Mouse (Mus musculus): ENCODE measurements at regions not wholly inside any gene's neighbourhood (a gene's known extent, or its start where the extent isn't known, plus 50 kb on each side); places are given as distances from the start of the nearest gene placed in this dataset.

GRCm38 (mm10) chr7:133378338-133378737 lies 223.6 kb downstream of the Tex36 start:
- Histone ChIP-seq H3K9ac (replicated peaks; ENCODE audit: low read length) (no peak overlapping the region), H3K27ac (replicated peaks; ENCODE audit: low read depth, low read length) (no peak overlapping the region), H3K27me3 (ENCODE audit: control insufficient read depth, insufficient read depth, low read length) (no peaks in the 10 kb centered on the region), H3K4me2 (ENCODE audit: low read length) (no peak overlapping the region), H3K4me3 (replicated peaks; ENCODE audit: low read depth, low read length) (no peak overlapping the region), H3K36me3 (ENCODE audit: control insufficient read depth, insufficient read depth, low read length) (no peaks in the 10 kb centered on the region), H3K9me3 (ENCODE audit: control insufficient read depth, low read length) (no peaks in the 10 kb centered on the region), H3K4me1 (ENCODE audit: control insufficient read depth, insufficient read depth, low read length) (no peaks in the 10 kb centered on the region)
- DNase-seq: no peak
- WGBS: 91% methylated on average over 5 of the region's 5 CpGs
- no peak for ATAC-seq (ENCODE audit: low FRiP score, low TSS enrichment)

- Histone ChIP-seq H3K9me3 (ENCODE audit: control insufficient read depth, low read length) (no peaks in the 10 kb centered on the region), H3K27ac (replicated peaks; ENCODE audit: low read depth, low read length) (no peak overlapping the region), H3K9ac (replicated peaks; ENCODE audit: low read length) (no peak overlapping the region), H3K36me3 (ENCODE audit: control insufficient read depth, insufficient read depth, low read length) (no peaks in the 10 kb centered on the region), H3K4me2 (ENCODE audit: low read length) (no peak overlapping the region), H3K4me3 (replicated peaks; ENCODE audit: low read depth, low read length) (no peak overlapping the region), H3K4me1 (ENCODE audit: control insufficient read depth, insufficient read depth, low read length) (no peaks in the 10 kb centered on the region), H3K27me3 (ENCODE audit: control insufficient read depth, insufficient read depth, low read length) (no peaks in the 10 kb centered on the region)
- DNase-seq (no peak), ATAC-seq (ENCODE audit: low FRiP score, low TSS enrichment) (no peak)
- 74% methylated on average over 8 of the region's 8 CpGs for WGBS
These were observed 225.0 kb downstream of the Tex36 start for GRCm38 (mm10) chr7:133376833-133377484.

DNA sequence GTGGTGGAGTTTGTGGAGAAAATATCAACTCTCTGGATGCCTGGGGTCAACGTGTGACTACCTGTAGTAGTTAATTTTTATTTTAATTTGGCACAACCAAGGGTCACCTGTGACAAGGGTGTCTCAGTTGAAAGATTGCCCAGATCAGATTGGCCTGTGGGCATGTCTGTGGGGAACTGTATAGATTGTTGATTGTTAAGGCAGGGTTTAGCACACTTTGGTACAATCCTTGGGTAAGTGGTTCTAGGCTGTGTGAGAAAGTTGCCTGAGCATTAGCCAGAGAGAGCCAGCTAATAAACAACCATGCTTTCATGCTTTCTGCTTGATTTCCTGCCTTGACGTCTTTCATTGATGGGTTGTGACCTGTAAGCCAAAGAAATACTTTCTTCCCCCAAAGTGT lies 229.3 kb downstream of the Tex36 start:
- H3K27me3 ChIP-seq (ENCODE audit: control insufficient read depth, insufficient read depth, low read length): no peaks in the 10 kb centered on the region
- no peak overlapping the region for H3K4me3 ChIP-seq (replicated peaks; ENCODE audit: low read depth, low read length)
- DNase-seq: no peak
- H3K9ac ChIP-seq (replicated peaks; ENCODE audit: low read length): no peak overlapping the region
- H3K27ac ChIP-seq (replicated peaks; ENCODE audit: low read depth, low read length): no peak overlapping the region
- no peaks in the 10 kb centered on the region for H3K4me1 ChIP-seq (ENCODE audit: control insufficient read depth, insufficient read depth, low read length)
- WGBS: 58% methylated on average over 2 of the region's 2 CpGs
- no peaks in the 10 kb centered on the region for H3K9me3 ChIP-seq (ENCODE audit: control insufficient read depth, low read length)
- H3K36me3 ChIP-seq (ENCODE audit: control insufficient read depth, insufficient read depth, low read length): no peaks in the 10 kb centered on the region
- ATAC-seq (ENCODE audit: low FRiP score, low TSS enrichment): no peak
- no peak overlapping the region for H3K4me2 ChIP-seq (ENCODE audit: low read length)

DNA sequence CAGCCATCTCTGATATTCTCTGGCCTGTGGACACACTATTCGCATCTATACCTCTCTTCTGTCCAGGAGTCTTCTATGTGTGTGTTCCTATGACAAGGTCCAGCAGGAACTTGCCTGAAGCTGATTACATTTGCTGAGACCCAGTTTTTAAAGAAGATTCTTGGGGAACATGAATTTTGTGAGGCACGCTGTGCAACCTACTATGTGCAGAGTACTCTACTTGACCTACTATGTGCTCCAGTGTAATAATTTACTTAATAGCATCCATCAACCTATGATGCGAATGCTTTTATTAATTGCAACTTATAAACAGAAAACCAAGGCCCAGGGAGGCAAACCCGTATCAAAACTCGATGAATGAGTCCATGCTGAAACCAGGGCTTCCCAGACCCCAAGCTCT lies 231.4 kb downstream of the Tex36 start:
- no peaks in the 10 kb centered on the region for H3K36me3 ChIP-seq (ENCODE audit: control insufficient read depth, insufficient read depth, low read length)
- H3K27me3 ChIP-seq (ENCODE audit: control insufficient read depth, insufficient read depth, low read length): no peaks in the 10 kb centered on the region
- DNase-seq (no peak), ATAC-seq (ENCODE audit: low FRiP score, low TSS enrichment) (no peak)
- no peak overlapping the region for H3K4me2 ChIP-seq (ENCODE audit: low read length)
- no peak overlapping the region for H3K4me3 ChIP-seq (replicated peaks; ENCODE audit: low read depth, low read length)
- H3K9me3 ChIP-seq (ENCODE audit: control insufficient read depth, low read length): no peaks in the 10 kb centered on the region
- no peak overlapping the region for H3K9ac ChIP-seq (replicated peaks; ENCODE audit: low read length)
- no peaks in the 10 kb centered on the region for H3K4me1 ChIP-seq (ENCODE audit: control insufficient read depth, insufficient read depth, low read length)
- H3K27ac ChIP-seq (replicated peaks; ENCODE audit: low read depth, low read length): no peak overlapping the region
- 95% methylated on average over 5 of the region's 5 CpGs for WGBS

DNA sequence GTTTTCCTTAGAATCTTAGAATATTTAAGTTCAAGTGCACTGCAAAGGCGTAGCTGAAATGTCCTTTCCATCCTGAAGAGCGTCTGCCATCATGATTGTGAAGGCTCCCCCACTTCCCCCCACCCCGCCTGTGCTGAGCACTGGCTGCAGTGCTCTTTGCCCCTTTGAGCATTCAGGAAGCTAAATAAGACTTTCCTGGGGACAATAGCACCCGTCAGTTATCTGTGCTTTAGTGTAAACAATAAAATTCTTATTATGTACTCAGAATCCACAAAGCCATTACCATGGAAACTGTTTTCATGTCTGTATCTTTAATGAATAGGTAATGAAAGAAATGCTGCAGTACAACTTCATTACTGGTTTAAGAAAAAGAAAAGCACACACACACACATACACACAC lies 237.4 kb downstream of the Tex36 start:
- no peak overlapping the region for H3K4me2 ChIP-seq (ENCODE audit: low read length)
- DNase-seq: peak; percentile 63
- no peaks in the 10 kb centered on the region for H3K36me3 ChIP-seq (ENCODE audit: control insufficient read depth, insufficient read depth, low read length)
- no peak overlapping the region for H3K4me3 ChIP-seq (replicated peaks; ENCODE audit: low read depth, low read length)
- H3K9me3 ChIP-seq (ENCODE audit: control insufficient read depth, low read length): no peaks in the 10 kb centered on the region
- no peak overlapping the region for H3K9ac ChIP-seq (replicated peaks; ENCODE audit: low read length)
- H3K27ac ChIP-seq (replicated peaks; ENCODE audit: low read depth, low read length): 0 out of 2 replicates have a peak overlapping the region, but pooled peaks have one; percentile 41
- peaks cover 6% of the 10 kb centered on the region; the same call in 1 of the 2 replicates for H3K4me1 ChIP-seq (ENCODE audit: control insufficient read depth, insufficient read depth, low read length)
- H3K27me3 ChIP-seq (ENCODE audit: control insufficient read depth, insufficient read depth, low read length): 0 out of 2 replicates have a peak, but pooled peaks cover 7% of the 10 kb centered on the region
- no peak for ATAC-seq (ENCODE audit: low FRiP score, low TSS enrichment)
- 6% methylated on average over 4 of the region's 4 CpGs for WGBS

- WGBS: 80% methylated on average over 3 of the region's 3 CpGs
- ATAC-seq (ENCODE audit: low FRiP score, low TSS enrichment): no peak
These were observed 204.6 kb upstream of the Ctbp2 start for GRCm38 (mm10) chr7:133328717-133329116.

GRCm38 (mm10) chr7:133325548-133326190 lies 201.5 kb upstream of the Ctbp2 start:
- Histone ChIP-seq H3K4me3 (replicated peaks; ENCODE audit: low read depth, low read length) (no peak overlapping the region), H3K9me3 (ENCODE audit: control insufficient read depth, low read length) (no peaks in the 10 kb centered on the region), H3K27me3 (ENCODE audit: control insufficient read depth, insufficient read depth, low read length) (no peaks in the 10 kb centered on the region), H3K4me2 (ENCODE audit: low read length) (no peak overlapping the region), H3K4me1 (ENCODE audit: control insufficient read depth, insufficient read depth, low read length) (no peaks in the 10 kb centered on the region), H3K9ac (replicated peaks; ENCODE audit: low read length) (no peak overlapping the region), H3K27ac (replicated peaks; ENCODE audit: low read depth, low read length) (no peak overlapping the region), H3K36me3 (ENCODE audit: control insufficient read depth, insufficient read depth, low read length) (no peaks in the 10 kb centered on the region)
- no peak for DNase-seq
- 91% methylated on average over 7 of the region's 7 CpGs for WGBS
- ATAC-seq (ENCODE audit: low FRiP score, low TSS enrichment): no peak

More at GRCm38 (mm10) chr7:133328717-133329116, 204.6 kb upstream of the Ctbp2 start:
- no peaks in the 10 kb centered on the region for H3K4me1 ChIP-seq (ENCODE audit: control insufficient read depth, insufficient read depth, low read length)
- H3K4me3 ChIP-seq (replicated peaks; ENCODE audit: low read depth, low read length): no peak overlapping the region
- H3K36me3 ChIP-seq (ENCODE audit: control insufficient read depth, insufficient read depth, low read length): no peaks in the 10 kb centered on the region
- no peaks in the 10 kb centered on the region for H3K27me3 ChIP-seq (ENCODE audit: control insufficient read depth, insufficient read depth, low read length)
- DNase-seq: no peak
- H3K27ac ChIP-seq (replicated peaks; ENCODE audit: low read depth, low read length): no peak overlapping the region
- H3K9me3 ChIP-seq (ENCODE audit: control insufficient read depth, low read length): no peaks in the 10 kb centered on the region
- H3K4me2 ChIP-seq (ENCODE audit: low read length): no peak overlapping the region
- H3K9ac ChIP-seq (replicated peaks; ENCODE audit: low read length): no peak overlapping the region

- Histone ChIP-seq H3K4me1 (ENCODE audit: control insufficient read depth, insufficient read depth, low read length) (no peaks in the 10 kb centered on the region), H3K4me2 (ENCODE audit: low read length) (no peak overlapping the region), H3K27me3 (ENCODE audit: control insufficient read depth, insufficient read depth, low read length) (no peaks in the 10 kb centered on the region), H3K9me3 (ENCODE audit: control insufficient read depth, low read length) (no peaks in the 10 kb centered on the region), H3K27ac (replicated peaks; ENCODE audit: low read depth, low read length) (no peak overlapping the region), H3K9ac (replicated peaks; ENCODE audit: low read length) (no peak overlapping the region), H3K36me3 (ENCODE audit: control insufficient read depth, insufficient read depth, low read length) (no peaks in the 10 kb centered on the region), H3K4me3 (replicated peaks; ENCODE audit: low read depth, low read length) (no peak overlapping the region)
- 78% methylated on average over 3 of the region's 3 CpGs for WGBS
- ATAC-seq (ENCODE audit: low FRiP score, low TSS enrichment) (no peak), DNase-seq (no peak)
These were observed 199.8 kb upstream of the Ctbp2 start for GRCm38 (mm10) chr7:133323955-133324354.

DNA sequence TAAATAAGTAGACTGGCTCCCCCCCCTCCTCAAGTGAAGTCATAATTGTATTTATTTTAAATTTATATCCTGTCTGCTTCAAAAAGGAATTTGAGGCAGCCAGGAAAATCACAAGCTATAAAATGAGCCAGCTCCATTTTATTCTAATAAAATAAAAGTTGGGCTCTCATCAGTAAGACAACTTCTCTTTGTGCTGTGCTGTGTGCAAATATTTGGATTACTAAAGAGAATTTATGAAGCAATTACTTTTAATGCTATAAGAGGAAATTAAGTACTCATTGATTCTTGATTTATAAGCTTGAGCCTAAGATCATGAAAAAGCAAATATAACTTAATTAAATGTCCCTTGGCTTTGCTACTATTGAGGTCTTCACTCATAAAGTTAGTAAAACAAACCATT lies 193.4 kb upstream of the Ctbp2 start:
- Histone ChIP-seq H3K4me1 (ENCODE audit: control insufficient read depth, insufficient read depth, low read length) (peaks cover 3% of the 10 kb centered on the region; the same call in 1 of the 2 replicates), H3K4me3 (replicated peaks; ENCODE audit: low read depth, low read length) (no peak overlapping the region), H3K36me3 (ENCODE audit: control insufficient read depth, insufficient read depth, low read length) (no peaks in the 10 kb centered on the region), H3K9me3 (ENCODE audit: control insufficient read depth, low read length) (no peaks in the 10 kb centered on the region), H3K27me3 (ENCODE audit: control insufficient read depth, insufficient read depth, low read length) (no peaks in the 10 kb centered on the region), H3K9ac (replicated peaks; ENCODE audit: low read length) (no peak overlapping the region), H3K27ac (replicated peaks; ENCODE audit: low read depth, low read length) (no peak overlapping the region), H3K4me2 (ENCODE audit: low read length) (no peak overlapping the region)
- no peak for ATAC-seq (ENCODE audit: low FRiP score, low TSS enrichment)
- DNase-seq: no peak

Measured in midbrain, embryonic 14.5 days (tissue).